Mouse (Mus musculus) E14TG2a.4 (cell line): ENCODE results near the gene Acsm3.

Source experiments
- CTCF ChIP-seq: conservative IDR thresholded peaks from 2 replicates; pipeline ENCODE4 v1.5.1; 2014; ENCODE audit warnings: low read length
- POU5F1 ChIP-seq: IDR thresholded peaks from 2 replicates; pipeline ENCODE4 v1.6.1; 2014; ENCODE audit warnings: low read length, borderline replicate concordance

GRCm38 (mm10) chr7:119714111-119714510, 46.6 kb upstream of the Acsm3 start:
- no peak for TF ChIP-seq CTCF
- no peak for TF ChIP-seq POU5F1
